Mouse (Mus musculus) lung, postnatal 0 days (tissue): ENCODE measurements at regions not wholly inside any gene's neighbourhood (a gene's known extent, or its start where the extent isn't known, plus 50 kb on each side); places are given as distances from the start of the nearest gene placed in this dataset.

Experiments used
- CTCF ChIP-seq: IDR thresholded peaks from 2 replicates; pipeline ENCODE4 v1.5.1; 2016; ENCODE audit warnings: antibody characterized with exemption, mild to moderate bottlenecking
- EP300 ChIP-seq: IDR thresholded peaks from 2 replicates; pipeline ENCODE4 v1.6.1; 2016; ENCODE audit warnings: antibody characterized with exemption, mild to moderate bottlenecking, control low read depth

GRCm38 (mm10) chr10:103780127-103780526 is 362.7 kb upstream of the Gm21293 start:
- TF ChIP-seq CTCF (no peak), EP300 (no peak)
